Mouse (Mus musculus) intestine, embryonic 14.5 days (tissue): Measurements from ENCODE around the gene Cox11. TPM values are rescaled to one million over a fixed set of nuclear protein-coding genes. Genes with fewer than 3 reads are reported as not detected.

Source experiments
- ATAC-seq: fragments of 200-750 bp; cut with Nextera tagmentation; replicated peaks from 2 replicates; pipeline ENCODE4 v1.8.0; 2017; ENCODE audit warnings: low read depth, moderate number of reproducible peaks, moderate TSS enrichment, moderate library complexity; ENCODE audit not compliant: low FRiP score, low TSS enrichment
- DNase-seq: peaks from one replicate; pipeline ENCODE4 v3.0.0-alpha.2; 2018; ENCODE audit warnings: low spot score
- H3K27ac ChIP-seq: fragments of 300-500 bp; sonication (generic); 2 replicates; pipeline ENCODE4 v1.5.1; 2014; ENCODE audit warnings: low read depth, mild to moderate bottlenecking, control low read depth
- H3K27me3 ChIP-seq: fragments of 300-500 bp; sonication (generic); replicated peaks from 2 replicates; pipeline ENCODE4 v1.6.1; 2014; ENCODE audit warnings: low read length, control low read depth; ENCODE audit not compliant: control insufficient read depth, insufficient read depth
- H3K36me3 ChIP-seq: fragments of 300-500 bp; sonication (generic); 2 replicates; pipeline ENCODE4 v1.6.1; 2014; ENCODE audit warnings: low read length, control low read depth; ENCODE audit not compliant: control insufficient read depth, insufficient read depth
- H3K4me1 ChIP-seq: fragments of 300-500 bp; sonication (generic); replicated peaks from 2 replicates; pipeline ENCODE4 v1.6.1; 2014; ENCODE audit warnings: low read length, control low read depth, mixed read lengths; ENCODE audit not compliant: control insufficient read depth, insufficient read depth
- H3K4me2 ChIP-seq: fragments of 300-500 bp; sonication (generic); 2 replicates; pipeline ENCODE4 v1.6.1; 2014; ENCODE audit warnings: low read length
- H3K4me3 ChIP-seq: fragments of 300-500 bp; sonication (generic); 2 replicates; pipeline ENCODE4 v1.5.1; 2014; ENCODE audit warnings: low read depth, low read length, control low read depth, mixed read lengths
- H3K9ac ChIP-seq: fragments of 300-500 bp; sonication (generic); 2 replicates; pipeline ENCODE4 v1.6.1; 2014; ENCODE audit warnings: mild to moderate bottlenecking, low read length
- H3K9me3 ChIP-seq: fragments of 300-500 bp; sonication (generic); 2 replicates; pipeline ENCODE4 v1.6.1; 2016; ENCODE audit warnings: low read length, control low read depth; ENCODE audit not compliant: control insufficient read depth
- WGBS: fragments of 180-500 bp; shearing (Covaris S2); extraction: QIAGEN DNeasy Blood & Tissue Kit; methylation state at CpG from one replicate; pipeline ENCODE4 v1.1.7; 2014; 5-methylcytosine and 5-hydroxymethylcytosine counted together
- polyA plus RNA-seq: library from polyadenylated mRNA; unstranded; fragments of >200 nt; fragmentation: Nextera tagmentation; extraction: Ambion mirVana; gene quantifications from 2 replicates; pipeline ENCODE4 v1.2.1, GENCODE M21; 2014

Cox11 gene
- polyA plus RNA-seq, 1 experiment from 2014 or later, result 25.9 TPM

DNA sequence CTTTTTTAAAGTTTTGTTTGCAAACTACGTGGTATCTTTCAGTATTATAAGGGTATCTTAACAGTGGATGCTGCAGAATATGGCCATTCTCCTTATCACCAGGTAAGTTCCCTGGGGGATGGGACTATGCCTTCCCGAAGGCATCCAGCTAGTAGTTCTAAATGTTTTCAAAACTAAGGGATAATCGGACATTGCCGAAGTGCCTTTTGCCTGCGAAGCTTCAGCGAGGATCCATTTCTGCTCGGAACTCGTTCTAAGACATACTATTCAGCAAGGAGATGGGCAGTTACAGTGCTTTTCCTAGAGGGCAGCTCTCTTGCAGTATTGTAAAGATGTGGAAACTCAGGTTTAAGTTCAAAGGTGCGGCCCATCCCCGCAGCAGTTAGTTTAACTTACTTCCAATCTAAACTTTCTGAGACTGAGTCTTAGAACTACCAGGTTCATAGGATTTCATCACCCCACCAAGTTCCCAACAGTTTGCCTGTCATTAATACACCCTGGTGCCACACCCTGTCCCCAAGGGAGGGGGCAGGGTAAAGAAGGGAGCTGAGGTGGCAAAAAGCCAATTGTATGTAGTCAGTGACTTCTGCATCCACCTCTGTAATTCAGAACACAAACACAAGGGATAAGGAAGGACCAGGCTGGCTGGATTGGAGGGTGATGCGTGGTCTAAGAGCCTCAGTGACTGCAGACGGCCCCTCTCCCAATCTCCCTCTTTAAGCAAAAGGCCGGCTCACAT, 48.5 kb downstream of the Cox11 start:
- H3K27ac ChIP-seq, result no peak overlapping the region
- DNase-seq (no peak), ATAC-seq (peak; percentile 23; the same call in 1 of the 2 replicates)
- no peaks in the 10 kb centered on the region for H3K9me3 ChIP-seq
- peaks cover 16% of the 10 kb centered on the region for H3K36me3 ChIP-seq
- peak overlapping the region; percentile 59; the same call in 1 of the 2 replicates for H3K9ac ChIP-seq
- peak overlapping the region; percentile 69 for H3K4me3 ChIP-seq
- peak overlapping the region; percentile 71 for H3K4me2 ChIP-seq
- 68% methylated on average over 13 of the region's 13 CpGs for WGBS
- H3K4me1 ChIP-seq, result no peaks in the 10 kb centered on the region
- no peaks in the 10 kb centered on the region for H3K27me3 ChIP-seq

DNA sequence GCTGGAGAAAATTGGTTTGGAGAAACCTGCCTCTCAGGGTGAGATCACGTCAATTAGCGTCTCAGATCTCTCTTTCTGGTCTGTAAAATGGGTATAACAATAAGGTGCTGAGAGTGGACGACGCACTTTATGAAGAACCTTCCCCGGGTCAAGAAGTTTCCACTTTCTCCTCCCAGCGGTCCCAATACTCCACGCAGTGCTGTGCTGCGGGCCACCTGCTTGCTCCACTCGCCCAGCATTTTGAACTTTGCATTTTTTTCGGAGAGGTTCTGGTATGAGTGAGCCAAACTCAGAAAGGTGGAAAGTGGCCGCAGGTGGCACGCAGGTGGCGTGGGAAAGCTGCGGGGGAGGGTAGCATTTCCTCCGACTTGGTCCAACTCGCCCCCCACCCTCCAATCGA, 49.1 kb downstream of the Cox11 start:
- Histone ChIP-seq H3K9ac (peak overlapping the region; percentile 59), H3K27me3 (no peaks in the 10 kb centered on the region), H3K27ac (no peak overlapping the region; the same call in 1 of the 2 replicates), H3K36me3 (peaks cover 15% of the 10 kb centered on the region), H3K4me3 (peak overlapping the region; percentile 69), H3K4me1 (no peaks in the 10 kb centered on the region), H3K4me2 (peak overlapping the region; percentile 71), H3K9me3 (no peaks in the 10 kb centered on the region)
- under 1% methylated on average over 17 of the region's 17 CpGs for WGBS
- DNase-seq, result no peak
- ATAC-seq, result peak; percentile 57

DNA sequence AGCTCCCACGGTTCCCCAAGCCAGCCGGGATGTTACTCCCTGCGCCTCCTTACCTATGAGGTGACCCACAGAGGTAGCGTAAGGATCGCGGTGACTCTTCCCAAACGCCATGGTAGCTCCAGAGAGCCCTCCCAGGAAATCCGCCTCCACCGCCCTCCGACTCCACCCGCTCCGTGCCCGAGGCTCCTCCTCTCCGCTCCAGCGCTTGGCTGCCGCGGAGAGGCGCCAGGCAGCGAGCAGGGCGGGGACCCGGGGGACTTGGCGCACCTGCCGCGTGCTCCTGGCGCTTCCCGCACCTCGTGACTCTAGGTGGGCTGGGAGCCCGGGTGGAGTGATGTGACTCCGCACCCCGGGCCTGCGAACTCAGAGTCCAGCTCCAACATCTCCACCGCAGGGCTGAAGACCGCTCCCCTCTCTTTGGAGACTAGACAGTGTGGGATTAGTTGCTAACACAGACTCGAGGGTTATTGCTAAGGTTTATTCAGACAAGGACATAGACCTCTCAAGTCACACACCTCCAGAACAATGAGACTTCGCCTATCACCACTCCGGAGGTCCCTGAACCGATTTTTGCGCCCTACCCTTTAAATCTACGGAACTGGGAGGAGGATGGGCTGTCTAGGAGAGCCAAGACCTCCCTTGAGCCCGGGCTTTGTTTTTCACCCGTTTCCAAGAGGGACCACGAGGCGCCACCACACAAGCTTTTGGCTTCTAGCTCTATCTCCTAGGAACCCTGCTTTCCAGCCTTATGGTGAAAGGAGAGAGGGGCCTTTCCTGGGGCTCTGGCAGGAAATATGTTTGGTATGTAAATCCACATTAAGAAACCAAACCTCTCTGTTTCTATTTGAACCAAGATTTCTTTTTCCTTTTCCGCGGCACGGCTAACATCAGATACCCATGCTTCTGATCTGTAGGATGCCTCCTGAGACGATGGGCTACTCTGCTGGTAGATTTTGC, 49.8 kb downstream of the Cox11 start, which contains the start of gene Tom1l1:
Gene Tom1l1, minus strand, starts transcription at position 907 of the 957 bp plus-strand sequence.
- DNase-seq (peak; percentile 84), ATAC-seq (peak; percentile 94)
- Histone ChIP-seq H3K9me3 (no peaks in the 10 kb centered on the region), H3K36me3 (peaks cover 12% of the 10 kb centered on the region), H3K9ac (peak within 1 kb of the TSS; percentile 59), H3K27me3 (no peaks in the 10 kb centered on the region), H3K4me3 (peak within 1 kb of the TSS; percentile 69), H3K4me2 (peak within 1 kb of the TSS; percentile 71), H3K27ac (peak within 1 kb of the TSS; percentile 5; the same call in 1 of the 2 replicates), H3K4me1 (no peaks in the 10 kb centered on the region)
- 5% methylated on average over 46 of the region's 47 CpGs for WGBS

DNA sequence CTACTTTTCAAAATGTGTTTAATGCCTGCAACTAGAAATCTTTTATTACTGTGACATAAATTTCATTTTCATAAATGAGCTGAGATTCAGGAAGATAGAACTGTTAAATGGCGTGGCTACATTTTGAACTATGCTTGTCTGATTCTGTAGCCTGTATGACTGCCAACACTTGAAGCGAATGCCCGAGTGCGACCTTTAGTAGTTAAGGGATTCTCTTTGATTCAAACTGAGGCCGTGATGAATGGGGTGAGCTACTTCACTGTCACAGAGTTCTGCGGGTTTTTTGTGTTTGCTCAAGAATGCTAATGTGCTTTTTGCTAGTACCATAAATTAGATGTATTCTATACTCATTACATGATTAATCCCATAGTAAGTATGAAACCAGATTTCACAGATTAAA, 52.4 kb downstream of the Cox11 start:
- H3K4me2 ChIP-seq, result no peak overlapping the region
- DNase-seq (no peak), ATAC-seq (no peak)
- no peaks in the 10 kb centered on the region for H3K9me3 ChIP-seq
- H3K4me1 ChIP-seq, result no peaks in the 10 kb centered on the region
- H3K36me3 ChIP-seq, result no peaks in the 10 kb centered on the region
- no peaks in the 10 kb centered on the region for H3K27me3 ChIP-seq
- 60% methylated on average over 6 of the region's 6 CpGs for WGBS
- H3K9ac ChIP-seq, result no peak overlapping the region
- H3K27ac ChIP-seq, result no peak overlapping the region
- no peak overlapping the region for H3K4me3 ChIP-seq

DNA sequence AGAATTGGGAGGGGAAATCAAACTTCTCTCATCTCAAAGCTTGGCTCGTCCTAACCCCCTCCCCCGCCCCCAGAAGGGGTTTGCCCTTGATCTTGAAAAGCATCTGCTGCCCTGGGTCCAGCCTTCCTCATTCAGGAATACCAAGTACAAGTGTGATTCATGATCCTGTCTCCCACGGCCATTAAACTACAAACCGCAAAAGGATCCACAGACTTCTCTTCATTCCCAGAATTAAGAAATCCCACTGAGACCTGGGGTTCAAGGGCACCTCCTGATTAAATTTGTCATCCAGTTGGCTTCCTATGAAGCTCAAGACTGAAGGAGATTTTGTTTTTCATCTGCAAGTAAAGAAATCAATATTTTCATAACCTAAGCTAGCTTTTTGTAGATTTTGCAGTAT, 56.2 kb downstream of the Cox11 start:
- whole genome bisulfite sequencing, result 48% methylated on average over 4 of the region's 4 CpGs
- DNase-seq, result no peak
- H3K9ac ChIP-seq, result no peak overlapping the region
- no peaks in the 10 kb centered on the region for H3K27me3 ChIP-seq
- H3K9me3 ChIP-seq, result no peaks in the 10 kb centered on the region
- no peaks in the 10 kb centered on the region for H3K36me3 ChIP-seq
- no peak overlapping the region for H3K4me3 ChIP-seq
- H3K27ac ChIP-seq, result no peak overlapping the region
- H3K4me1 ChIP-seq, result no peaks in the 10 kb centered on the region
- ATAC-seq, result no peak
- H3K4me2 ChIP-seq, result no peak overlapping the region

Other genes with a start within 250 kb of the Cox11 start
- 0.92 and 1.2 TPM in 2 replicates for gene Hlf, start 247.3 kb upstream of the Cox11 start, polyA plus RNA-seq
- 18.7 and 23.5 TPM in 2 replicates for gene Stxbp4, start 89 bp upstream of the Cox11 start, polyA plus RNA-seq
- gene Tom1l1, start 50.2 kb downstream of the Cox11 start, polyA plus RNA-seq, result 42.2 and 46.1 TPM in 2 replicates